In genomic region chr12:111608015-111608414, GRCm38 (mm10) we compare ENCODE assay signal across 19 mouse cellular contexts. TPM values are rescaled to one million over a fixed set of nuclear protein-coding genes. Genes with fewer than 3 reads are reported as not detected.
DNase-seq lines count a peak whose midpoint lies in the region; ATAC-seq and TF ChIP-seq lines count a peak whose summit lies in the region.
"Had no signal": no experiment of that assay in that cellular context is flagged by ENCODE, and none has a peak within 500 bp of the region (broad histone marks: within the 10 kb centered on the region; RNA-seq: fewer than 3 reads in every experiment).

No protein-coding gene starts in this region.

- peak overlapping the region; percentile 41 for H3K27ac ChIP-seq in forebrain, embryonic 13.5 days
- no peak overlapping the region for H3K27ac ChIP-seq in forebrain, embryonic 10.5 days
- peak overlapping the region; percentile 47; the same call in 1 of the 2 replicates for H3K27ac ChIP-seq in MEL (ENCODE audit: control insufficient read depth, low read depth, low read length)
- H3K27ac ChIP-seq in cerebellum, adult 2 months (ENCODE audit: insufficient read depth, low read length) = no peak overlapping the region
- H3K27ac ChIP-seq: embryonic facial prominence, embryonic 10.5 days; hindbrain, postnatal 0 days had no signal

- peaks cover 58% of the 10 kb centered on the region for H3K36me3 ChIP-seq in forebrain, embryonic 13.5 days (ENCODE audit: poor library complexity, severe bottlenecking)
- peaks cover 96% of the 10 kb centered on the region for H3K36me3 ChIP-seq in forebrain, embryonic 10.5 days (replicated peaks)
- peaks cover 11 to 16% of the 10 kb centered on the region in 2 experiments for H3K36me3 ChIP-seq in MEL (ENCODE audit: control insufficient read depth in 1 of 2, insufficient read depth in 2 of 2, low read length in 2 of 2)

- TF ChIP-seq EP300 in MEL (IDR thresholded peaks at IDR 0.05; ENCODE audit: low read depth in 1 of 2, low read length in 2 of 2) = peak; percentile 24 to 27; a peak in 2 of 4 replicates

- ATAC-seq in forebrain, embryonic 13.5 days = no peak
- ATAC-seq: hindbrain, postnatal 0 days; Patski had no signal

- no peaks in the 10 kb centered on the region for H3K27me3 ChIP-seq in forebrain, embryonic 13.5 days
- no peaks in the 10 kb centered on the region for H3K27me3 ChIP-seq in forebrain, embryonic 10.5 days (ENCODE audit: poor library complexity, severe bottlenecking)
- H3K27me3 ChIP-seq in MEL (ENCODE audit: control insufficient read depth in 1 of 2, insufficient read depth in 2 of 2, low read length in 2 of 2) = no peaks in the 10 kb centered on the region
- H3K27me3 ChIP-seq in cerebellum, adult 2 months (ENCODE audit: control insufficient read depth, insufficient read depth, low read length) = no peaks in the 10 kb centered on the region
- H3K27me3 ChIP-seq: hindbrain, embryonic 13.5 days; Patski had no signal

- no peaks in the 10 kb centered on the region for H3K9me3 ChIP-seq in forebrain, embryonic 13.5 days (replicated peaks)
- no peaks in the 10 kb centered on the region for H3K9me3 ChIP-seq in forebrain, embryonic 10.5 days
- no peaks in the 10 kb centered on the region for H3K9me3 ChIP-seq in MEL (replicated peaks; ENCODE audit: insufficient read depth, low read length)
- H3K9me3 ChIP-seq: embryonic facial prominence, embryonic 10.5 days; G1E; hindbrain, embryonic 13.5 days had no signal

- TF ChIP-seq POLR2A in MEL (IDR thresholded peaks at IDR 0.05; ENCODE audit: control insufficient read depth in 1 of 2, insufficient read depth in 1 of 2, low read depth in 1 of 2, low read length in 2 of 2, poor library complexity in 1 of 2) = no peak
- TF ChIP-seq POLR2A in brain, embryonic 14.5 days (IDR thresholded peaks at IDR 0.05; ENCODE audit: borderline replicate concordance, extremely low read depth, insufficient read depth, insufficient read length, poor library complexity, severe bottlenecking) = no peak
- no peak for TF ChIP-seq POLR2A in cerebellum, adult 2 months (IDR thresholded peaks at IDR 0.05; ENCODE audit: borderline replicate concordance, insufficient read depth, low read length)

- no peak for TF ChIP-seq CTCF in MEL (IDR thresholded peaks at IDR 0.05 in 2 of 3, conservative IDR thresholded peaks at IDR 0.05 in 1 of 3; ENCODE audit: control insufficient read depth in 1 of 3, insufficient read depth in 1 of 3, low read depth in 2 of 3, low read length in 3 of 3, poor library complexity in 1 of 3, severe bottlenecking in 1 of 3)
- no peak for TF ChIP-seq CTCF in brain, embryonic 14.5 days (IDR thresholded peaks at IDR 0.05; ENCODE audit: borderline replicate concordance, extremely low read depth, insufficient read depth, insufficient read length)
- TF ChIP-seq CTCF in cerebellum, adult 2 months (IDR thresholded peaks at IDR 0.05; ENCODE audit: borderline replicate concordance, insufficient read depth, low read depth, low read length) = no peak

- H3K4me2 ChIP-seq in forebrain, embryonic 13.5 days = no peak overlapping the region
- H3K4me2 ChIP-seq: hindbrain, embryonic 13.5 days had no signal

- no peak overlapping the region for H3K4me3 ChIP-seq in forebrain, embryonic 13.5 days
- no peak overlapping the region for H3K4me3 ChIP-seq in forebrain, embryonic 10.5 days
- H3K4me3 ChIP-seq in MEL (ENCODE audit: control insufficient read depth in 1 of 2, insufficient read depth in 1 of 2, low read depth in 2 of 2, low read length in 2 of 2) = no peak overlapping the region
- H3K4me3 ChIP-seq in cerebellum, adult 2 months (replicated peaks; ENCODE audit: insufficient read depth, low read depth, low read length) = no peak overlapping the region
- H3K4me3 ChIP-seq: embryonic facial prominence, embryonic 10.5 days; hindbrain, embryonic 13.5 days had no signal

- 23% methylated on average over 5 of the region's 5 CpGs for WGBS in forebrain, embryonic 13.5 days
- WGBS in forebrain, embryonic 10.5 days = 47% methylated on average over 5 of the region's 5 CpGs
- 49% methylated on average over 5 of the region's 5 CpGs for WGBS in cerebellum, adult 2 months

- no peak for TF ChIP-seq RAD21 in MEL (IDR thresholded peaks at IDR 0.05; ENCODE audit: low read depth, low read length)

- DNase-seq in forebrain, embryonic 10.5 days (ENCODE audit: extremely low spot score, low spot score) = no peak
- peak; percentile 32 for DNase-seq in A20 (ENCODE audit: low read depth, low spot score)
- DNase-seq in MEL (ENCODE audit: low read depth, low spot score) = peak; percentile 71
- DNase-seq in brain, embryonic 14.5 days (ENCODE audit: low read depth) = peak; percentile 50
- no peak for DNase-seq in ovary, postnatal 36 days (ENCODE audit: low spot score)
- DNase-seq in cerebellum, adult 2 months = no peak
- DNase-seq: adrenal gland, adult 8-10 months; cerebellum, adult 11-12 months; cerebellum, adult 9-11 months; gastrocnemius, postnatal 25 days; heart, postnatal 10 days; kidney, adult 11 months; kidney, adult 9 months had no signal

- peaks cover 13% of the 10 kb centered on the region for H3K4me1 ChIP-seq in forebrain, embryonic 13.5 days
- H3K4me1 ChIP-seq in forebrain, embryonic 10.5 days = peaks cover 10% of the 10 kb centered on the region; the same call in 1 of the 2 replicates
- H3K4me1 ChIP-seq in MEL (ENCODE audit: control insufficient read depth in 1 of 2, insufficient read depth in 2 of 2, low read length in 2 of 2) = peaks cover 10 to 11% of the 10 kb centered on the region in 2 experiments
- no peaks in the 10 kb centered on the region for H3K4me1 ChIP-seq in cerebellum, adult 2 months (ENCODE audit: control insufficient read depth, insufficient read depth, low read length)
- H3K4me1 ChIP-seq: embryonic facial prominence, embryonic 10.5 days had no signal

- H3K9ac ChIP-seq in forebrain, embryonic 13.5 days = no peak overlapping the region
- no peak overlapping the region for H3K9ac ChIP-seq in MEL (ENCODE audit: control insufficient read depth, low read depth, low read length, poor library complexity, severe bottlenecking)
- H3K9ac ChIP-seq: hindbrain, embryonic 13.5 days had no signal

- no peaks in the 10 kb centered on the region for H3K79me2 ChIP-seq in MEL (ENCODE audit: control insufficient read depth, insufficient read depth, low read length, poor library complexity)

TF ChIP-seq in MEL, 35 proteins besides CTCF, POLR2A, EP300 and RAD21:
- TF ChIP-seq GATA1 (IDR thresholded peaks at IDR 0.05; ENCODE audit: low read depth, low read length) (peak; percentile 56), TAL1 (IDR thresholded peaks at IDR 0.05; ENCODE audit: low read length) (peak; percentile 10; the same call in 1 of the 2 replicates), USF1 (IDR thresholded peaks at IDR 0.05; ENCODE audit: low read depth, low read length) (peak; percentile 76), ZMIZ1 (IDR thresholded peaks at IDR 0.05; ENCODE audit: low read depth, low read length) (no peak), MXI1 (IDR thresholded peaks at IDR 0.05; ENCODE audit: low read depth, low read length) (peak; percentile 40; the same call in 1 of the 2 replicates), KAT2A (conservative IDR thresholded peaks at IDR 0.05; ENCODE audit: low read depth, low read length) (no peak), ETS1 (IDR thresholded peaks at IDR 0.05; ENCODE audit: low read depth, low read length) (no peak), HCFC1 (IDR thresholded peaks at IDR 0.05; ENCODE audit: low read depth, low read length) (no peak), SIN3A (IDR thresholded peaks at IDR 0.05; ENCODE audit: low read length) (peak; percentile 41; the same call in 1 of the 2 replicates), NELFE (IDR thresholded peaks at IDR 0.05; ENCODE audit: low read depth, low read length) (no peak), MYB (IDR thresholded peaks at IDR 0.05; ENCODE audit: low read depth, low read length) (no peak), E2F4 (IDR thresholded peaks at IDR 0.05; ENCODE audit: borderline replicate concordance, low read depth, low read length) (no peak), ZC3H11A (IDR thresholded peaks at IDR 0.05; ENCODE audit: low read depth, low read length) (no peak), MEF2A (IDR thresholded peaks at IDR 0.05; ENCODE audit: extremely low read depth, insufficient replicate concordance, low read depth, low read length, poor library complexity, severe bottlenecking) (no peak), ZKSCAN1 (IDR thresholded peaks at IDR 0.05; ENCODE audit: low read depth, low read length) (no peak), POLR2AphosphoS2 (IDR thresholded peaks at IDR 0.05; ENCODE audit: low read length) (no peak), SMC3 (IDR thresholded peaks at IDR 0.05; ENCODE audit: low read depth, low read length) (no peak), MYC (IDR thresholded peaks at IDR 0.05; ENCODE audit: low read depth, low read length) (0 out of 2 replicates have a peak, but pooled peaks have one; percentile 57), MAX (IDR thresholded peaks at IDR 0.05; ENCODE audit: low read length) (no peak), MAFK (IDR thresholded peaks at IDR 0.05; ENCODE audit: borderline replicate concordance, low read depth, low read length) (no peak), TBP (IDR thresholded peaks at IDR 0.05; ENCODE audit: low read depth, low read length) (no peak), MAZ (IDR thresholded peaks at IDR 0.05; ENCODE audit: low read depth, low read length) (no peak), BHLHE40 (IDR thresholded peaks at IDR 0.05; ENCODE audit: borderline replicate concordance, low read depth, low read length) (no peak)

RNA-seq across cellular contexts. Expression of gene Mark3, which starts 33.7 kb away (rescaled TPM):
- 44.2 and 47.2 TPM in 2 replicates for polyA plus RNA-seq in forebrain, embryonic 13.5 days (2015; fragmentation: Nextera tagmentation; extraction: Ambion mirVana)
- polyA plus RNA-seq in forebrain, embryonic 10.5 days (2016; fragmentation: Nextera tagmentation; extraction: Ambion mirVana) = 42.1 and 44.8 TPM in 2 replicates
- total RNA-seq in MEL (2012; rRNA removed) = 60.2 and 71.6 TPM in 2 replicates
- polyA plus RNA-seq in MEL (2012; ENCODE audit: insufficient read depth in 1 of 2, insufficient read length in 2 of 2, low read depth in 1 of 2, low replicate concordance in 2 of 2, missing spikeins in 1 of 2) = 10 to 100 TPM in 1 of 2 experiments, not detected in 1; 43.9 TPM
- polyA plus RNA-seq in brain, embryonic 14.5 days (2012; rRNA removed) = 100 and 112 TPM in 2 replicates
- polyA plus RNA-seq in cerebellum, adult 2 months (2012; rRNA removed) = 80.0 and 81.4 TPM in 2 replicates

Comparison
In these comparisons a context has a peak if more than half of its experiments do, and no peak if none do; other contexts are left out.
1. H3K27ac ChIP-seq: peak in forebrain, embryonic 13.5 days (single experiment) and MEL (single experiment); none in forebrain, embryonic 10.5 days (single experiment) and cerebellum, adult 2 months (single experiment).
2. DNase-seq: peak in A20 (single experiment), MEL (single experiment) and brain, embryonic 14.5 days (single experiment); none in forebrain, embryonic 10.5 days (single experiment), ovary, postnatal 36 days (single experiment) and cerebellum, adult 2 months (0 of 2).